Mouse (Mus musculus) CH12.LX (cell line): ENCODE data around the gene Copa.

ENCODE experiments used
- CHD2 ChIP-seq: IDR thresholded peaks from 2 replicates; pipeline ENCODE4 v1.6.1; 2011; ENCODE audit warnings: low read length, improper control_type of control experiment
- CTCF ChIP-seq, 2 experiments: IDR thresholded peaks in 1 of 2; conservative IDR thresholded peaks in 1 of 2; 2 replicates each; pipeline ENCODE4 v1.5.1; 2011 to 2012; ENCODE audit warnings: low read depth in 2 of 2, low read length in 2 of 2, improper control_type of control experiment in 1 of 2, inconsistent platforms in 1 of 2, mild to moderate bottlenecking in 1 of 2, moderate library complexity in 1 of 2
- EP300 ChIP-seq: IDR thresholded peaks from 2 replicates; pipeline ENCODE4 v1.6.1; 2011; ENCODE audit warnings: low read length, improper control_type of control experiment
- POLR2A ChIP-seq: IDR thresholded peaks from 2 replicates; pipeline ENCODE4 v1.6.1; 2011; ENCODE audit warnings: low read depth, mild to moderate bottlenecking, improper control_type of control experiment, low read length
- TCF12 ChIP-seq: IDR thresholded peaks from 2 replicates; pipeline ENCODE4 v1.6.1; 2014; ENCODE audit warnings: low read depth, mild to moderate bottlenecking, inconsistent platforms, low read length, improper control_type of control experiment
- UBTF ChIP-seq: IDR thresholded peaks from 2 replicates; pipeline ENCODE4 v1.6.1; 2012; ENCODE audit warnings: low read depth, mild to moderate bottlenecking, inconsistent platforms, low read length, improper control_type of control experiment, moderate library complexity
- USF1 ChIP-seq: IDR thresholded peaks from 2 replicates; pipeline ENCODE4 v1.6.1; 2014; ENCODE audit warnings: low read depth, mild to moderate bottlenecking, inconsistent platforms, low read length, improper control_type of control experiment

DNA sequence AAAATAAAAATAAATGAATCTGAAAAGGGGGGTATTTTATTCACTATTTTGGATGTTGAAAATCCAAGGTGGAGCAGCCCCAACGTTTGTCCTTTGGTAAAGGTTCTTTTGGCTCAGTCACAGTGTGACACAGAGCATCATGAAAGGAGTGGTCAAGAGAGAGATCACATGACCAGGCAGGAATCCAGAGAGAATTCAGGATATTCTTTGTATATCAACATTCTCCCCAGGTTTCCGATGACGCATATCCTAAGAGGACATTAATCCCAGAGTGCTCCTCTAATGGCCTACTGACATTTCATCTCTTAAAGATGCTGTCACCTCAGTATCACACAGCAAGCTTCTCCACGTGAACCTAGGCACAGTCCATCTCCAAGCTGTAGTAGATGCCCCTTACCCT lies 21.3 kb downstream of the Copa start:
- TF ChIP-seq POLR2A (no peak), EP300 (no peak), TCF12 (no peak), CHD2 (no peak), USF1 (no peak), UBTF (no peak), CTCF (conservative IDR thresholded peaks at IDR 0.05 in 1 of 2, IDR thresholded peaks at IDR 0.05 in 1 of 2; ENCODE audit: low read depth in 2 of 2, low read length in 2 of 2) (no peak)
